Mouse (Mus musculus): ENCODE measurements at regions not wholly inside any gene's neighbourhood (a gene's known extent, or its start where the extent isn't known, plus 50 kb on each side); places are given as distances from the start of the nearest gene placed in this dataset.

GRCm38 (mm10) chr9:122531806-122532205, 180.4 kb downstream of the Abhd5 start:
- Histone ChIP-seq H3K27ac (ENCODE audit: low read depth, low read length) (no peak overlapping the region), H3K4me2 (ENCODE audit: low read depth) (no peak overlapping the region), H3K9me3 (ENCODE audit: control insufficient read depth, low read length) (no peaks in the 10 kb centered on the region), H3K4me3 (ENCODE audit: low read depth, low read length) (no peak overlapping the region), H3K27me3 (ENCODE audit: control insufficient read depth, insufficient read depth, low read length) (no peaks in the 10 kb centered on the region), H3K4me1 (ENCODE audit: control insufficient read depth, insufficient read depth, low read length) (no peaks in the 10 kb centered on the region), H3K9ac (ENCODE audit: low read length) (no peak overlapping the region), H3K36me3 (ENCODE audit: control insufficient read depth, insufficient read depth, low read length) (no peaks in the 10 kb centered on the region)
- DNase-seq (ENCODE audit: low spot score) (no peak), ATAC-seq (ENCODE audit: insufficient read depth, low FRiP score, low TSS enrichment) (no peak)
- WGBS = 81% methylated on average over 2 of the region's 2 CpGs

- Histone ChIP-seq H3K36me3 (ENCODE audit: control insufficient read depth, insufficient read depth, low read length) (no peaks in the 10 kb centered on the region), H3K4me3 (ENCODE audit: low read depth, low read length) (no peak overlapping the region), H3K27me3 (ENCODE audit: control insufficient read depth, insufficient read depth, low read length) (no peaks in the 10 kb centered on the region), H3K9ac (ENCODE audit: low read length) (no peak overlapping the region), H3K9me3 (ENCODE audit: control insufficient read depth, low read length) (no peaks in the 10 kb centered on the region), H3K4me1 (ENCODE audit: control insufficient read depth, insufficient read depth, low read length) (no peaks in the 10 kb centered on the region), H3K4me2 (ENCODE audit: low read depth) (no peak overlapping the region), H3K27ac (ENCODE audit: low read depth, low read length) (no peak overlapping the region)
- 65% methylated on average over 15 of the region's 15 CpGs for WGBS
- ATAC-seq (ENCODE audit: insufficient read depth, low FRiP score, low TSS enrichment) = no peak
- no peak for DNase-seq (ENCODE audit: low spot score)
These were observed 182.9 kb downstream of the Abhd5 start for GRCm38 (mm10) chr9:122534121-122534814.

- ATAC-seq (ENCODE audit: insufficient read depth, low FRiP score, low TSS enrichment) (no peak), DNase-seq (ENCODE audit: low spot score) (no peak)
- no peaks in the 10 kb centered on the region for H3K36me3 ChIP-seq (ENCODE audit: control insufficient read depth, insufficient read depth, low read length)
- no peaks in the 10 kb centered on the region for H3K9me3 ChIP-seq (ENCODE audit: control insufficient read depth, low read length)
- H3K9ac ChIP-seq (ENCODE audit: low read length) = no peak overlapping the region
- H3K4me2 ChIP-seq (ENCODE audit: low read depth) = no peak overlapping the region
- H3K4me1 ChIP-seq (ENCODE audit: control insufficient read depth, insufficient read depth, low read length) = no peaks in the 10 kb centered on the region
- no peak overlapping the region for H3K27ac ChIP-seq (ENCODE audit: low read depth, low read length)
- WGBS = 70% methylated on average over 2 of the region's 2 CpGs
- H3K4me3 ChIP-seq (ENCODE audit: low read depth, low read length) = no peak overlapping the region
- H3K27me3 ChIP-seq (ENCODE audit: control insufficient read depth, insufficient read depth, low read length) = no peaks in the 10 kb centered on the region
These were observed 183.6 kb downstream of the Abhd5 start for GRCm38 (mm10) chr9:122534965-122535364.

GRCm38 (mm10) chr9:122540091-122540490, 188.7 kb downstream of the Abhd5 start:
- Histone ChIP-seq H3K27me3 (ENCODE audit: control insufficient read depth, insufficient read depth, low read length) (no peaks in the 10 kb centered on the region), H3K9ac (ENCODE audit: low read length) (no peak overlapping the region), H3K9me3 (ENCODE audit: control insufficient read depth, low read length) (no peaks in the 10 kb centered on the region), H3K4me2 (ENCODE audit: low read depth) (no peak overlapping the region), H3K27ac (ENCODE audit: low read depth, low read length) (no peak overlapping the region), H3K4me1 (ENCODE audit: control insufficient read depth, insufficient read depth, low read length) (no peaks in the 10 kb centered on the region), H3K4me3 (ENCODE audit: low read depth, low read length) (no peak overlapping the region), H3K36me3 (ENCODE audit: control insufficient read depth, insufficient read depth, low read length) (no peaks in the 10 kb centered on the region)
- WGBS = 43% methylated on average over 3 of the region's 3 CpGs
- peak; percentile 22 for DNase-seq (ENCODE audit: low spot score)
- ATAC-seq (ENCODE audit: insufficient read depth, low FRiP score, low TSS enrichment) = no peak

GRCm38 (mm10) chr9:122556051-122556450, 191.1 kb upstream of the Topaz1 start:
- no peak overlapping the region for H3K4me2 ChIP-seq (ENCODE audit: low read depth)
- 90% methylated on average over 9 of the region's 9 CpGs for whole genome bisulfite sequencing
- no peaks in the 10 kb centered on the region for H3K9me3 ChIP-seq (ENCODE audit: control insufficient read depth, low read length)
- DNase-seq (ENCODE audit: low spot score) (no peak), ATAC-seq (ENCODE audit: insufficient read depth, low FRiP score, low TSS enrichment) (no peak)
- no peaks in the 10 kb centered on the region for H3K36me3 ChIP-seq (ENCODE audit: control insufficient read depth, insufficient read depth, low read length)
- H3K27ac ChIP-seq (ENCODE audit: low read depth, low read length) = no peak overlapping the region
- no peak overlapping the region for H3K4me3 ChIP-seq (ENCODE audit: low read depth, low read length)
- no peak overlapping the region for H3K9ac ChIP-seq (ENCODE audit: low read length)
- H3K4me1 ChIP-seq (ENCODE audit: control insufficient read depth, insufficient read depth, low read length) = no peaks in the 10 kb centered on the region
- no peaks in the 10 kb centered on the region for H3K27me3 ChIP-seq (ENCODE audit: control insufficient read depth, insufficient read depth, low read length)

- Histone ChIP-seq H3K9me3 (ENCODE audit: control insufficient read depth, low read length) (no peaks in the 10 kb centered on the region), H3K27ac (ENCODE audit: low read depth, low read length) (no peak overlapping the region), H3K9ac (ENCODE audit: low read length) (no peak overlapping the region), H3K4me1 (ENCODE audit: control insufficient read depth, insufficient read depth, low read length) (no peaks in the 10 kb centered on the region), H3K4me3 (ENCODE audit: low read depth, low read length) (no peak overlapping the region), H3K4me2 (ENCODE audit: low read depth) (no peak overlapping the region), H3K27me3 (ENCODE audit: control insufficient read depth, insufficient read depth, low read length) (peaks cover 38% of the 10 kb centered on the region), H3K36me3 (ENCODE audit: control insufficient read depth, insufficient read depth, low read length) (no peaks in the 10 kb centered on the region)
- ATAC-seq (ENCODE audit: insufficient read depth, low FRiP score, low TSS enrichment) (no peak), DNase-seq (ENCODE audit: low spot score) (no peak)
- WGBS = 78% methylated on average over 3 of the region's 3 CpGs
These were observed 181.1 kb upstream of the Topaz1 start for GRCm38 (mm10) chr9:122566060-122566459.

GRCm38 (mm10) chr9:122568691-122569441, 178.3 kb upstream of the Topaz1 start:
- H3K4me2 ChIP-seq (ENCODE audit: low read depth) = peak overlapping the region; percentile 81
- no peak overlapping the region for H3K27ac ChIP-seq (ENCODE audit: low read depth, low read length)
- H3K27me3 ChIP-seq (ENCODE audit: control insufficient read depth, insufficient read depth, low read length) = peaks cover 59% of the 10 kb centered on the region
- peak overlapping the region; percentile 38 for H3K4me3 ChIP-seq (ENCODE audit: low read depth, low read length)
- DNase-seq (ENCODE audit: low spot score) (peak; percentile 66), ATAC-seq (ENCODE audit: insufficient read depth, low FRiP score, low TSS enrichment) (no peak)
- no peaks in the 10 kb centered on the region for H3K36me3 ChIP-seq (ENCODE audit: control insufficient read depth, insufficient read depth, low read length)
- H3K9ac ChIP-seq (ENCODE audit: low read length) = peak overlapping the region; percentile 41
- no peaks in the 10 kb centered on the region for H3K9me3 ChIP-seq (ENCODE audit: control insufficient read depth, low read length)
- H3K4me1 ChIP-seq (ENCODE audit: control insufficient read depth, insufficient read depth, low read length) = no peaks in the 10 kb centered on the region; the same call in 1 of the 2 replicates
- under 1% methylated on average over 65 of the region's 68 CpGs for WGBS

GRCm38 (mm10) chr9:122569511-122570455, 177.4 kb upstream of the Topaz1 start:
- Histone ChIP-seq H3K4me1 (ENCODE audit: control insufficient read depth, insufficient read depth, low read length) (no peaks in the 10 kb centered on the region; the same call in 1 of the 2 replicates), H3K27ac (ENCODE audit: low read depth, low read length) (no peak overlapping the region), H3K9ac (ENCODE audit: low read length) (peak overlapping the region; percentile 18; the same call in 1 of the 2 replicates), H3K27me3 (ENCODE audit: control insufficient read depth, insufficient read depth, low read length) (peaks cover 64% of the 10 kb centered on the region), H3K36me3 (ENCODE audit: control insufficient read depth, insufficient read depth, low read length) (no peaks in the 10 kb centered on the region), H3K4me3 (ENCODE audit: low read depth, low read length) (peak overlapping the region; percentile 38), H3K9me3 (ENCODE audit: control insufficient read depth, low read length) (no peaks in the 10 kb centered on the region), H3K4me2 (ENCODE audit: low read depth) (peak overlapping the region; percentile 81)
- ATAC-seq (ENCODE audit: insufficient read depth, low FRiP score, low TSS enrichment) = no peak
- DNase-seq (ENCODE audit: low spot score) = peak; percentile 50
- WGBS = 1% methylated on average over 48 of the region's 48 CpGs

Data from neural tube, embryonic 11.5 days (tissue).